In genomic region chr17:46857903-46858748, GRCm38 (mm10) we compare ENCODE assay signal across 8 mouse cellular contexts. TPM values are rescaled to one million over a fixed set of nuclear protein-coding genes. Genes with fewer than 3 reads are reported as not detected.
DNase-seq lines count a peak whose midpoint lies in the region; ATAC-seq and TF ChIP-seq lines count a peak whose summit lies in the region.

Gene Bicral, minus strand, starts transcription at chr17:46858482.

- H3K9ac ChIP-seq in forebrain, embryonic 16.5 days (replicated peaks; ENCODE audit: low read depth, low read length) = peak within 1 kb of the TSS; percentile 100
- peak within 1 kb of the TSS; percentile 100 for H3K9ac ChIP-seq in lung, embryonic 16.5 days (ENCODE audit: low read length)

- 0 out of 2 replicates have a peak, but pooled peaks have one; percentile 30 for TF ChIP-seq POLR2A in thymus, adult 2 months (IDR thresholded peaks at IDR 0.05; ENCODE audit: control insufficient read depth, extremely low read depth, insufficient read depth, low read length, poor library complexity)

- 0 out of 2 replicates have a peak, but pooled peaks have one; percentile 5 for ATAC-seq in G1E (ENCODE audit: extremely low read depth, insufficient number of reproducible peaks, low FRiP score, poor library complexity, severe bottlenecking)
- peak; percentile 68 for ATAC-seq in forebrain, embryonic 16.5 days
- peak; percentile 70 for ATAC-seq in lung, embryonic 16.5 days (ENCODE audit: low read depth)

- no peak for TF ChIP-seq CTCF in G1E (IDR thresholded peaks at IDR 0.05; ENCODE audit: low read depth, low read length)
- no peak for TF ChIP-seq CTCF in layer of hippocampus, adult 2 months (conservative IDR thresholded peaks at IDR 0.05)
- no peak for TF ChIP-seq CTCF in thymus, adult 2 months (IDR thresholded peaks at IDR 0.05; ENCODE audit: borderline replicate concordance, control insufficient read depth, extremely low read depth, insufficient read depth, low read length, poor library complexity)

- peak within 1 kb of the TSS; percentile 74 for H3K4me2 ChIP-seq in forebrain, embryonic 16.5 days (ENCODE audit: low read length)
- peak within 1 kb of the TSS; percentile 82 for H3K4me2 ChIP-seq in lung, embryonic 16.5 days (ENCODE audit: low read depth, low read length)

- H3K4me1 ChIP-seq in G1E (ENCODE audit: insufficient read depth, low read depth, low read length) = peaks cover 28% of the 10 kb centered on the region
- peaks cover 39% of the 10 kb centered on the region for H3K4me1 ChIP-seq in forebrain, embryonic 16.5 days (replicated peaks; ENCODE audit: control insufficient read depth, insufficient read depth, low read length)
- H3K4me1 ChIP-seq in lung, embryonic 16.5 days (replicated peaks; ENCODE audit: control insufficient read depth, insufficient read depth, low read length) = peaks cover 27% of the 10 kb centered on the region
- peaks cover 12% of the 10 kb centered on the region for H3K4me1 ChIP-seq in thymus, adult 2 months (replicated peaks; ENCODE audit: control insufficient read depth, insufficient read depth, low read length)

- H3K27me3 ChIP-seq in G1E (ENCODE audit: insufficient read depth, low read length) = no peaks in the 10 kb centered on the region
- H3K27me3 ChIP-seq in forebrain, embryonic 16.5 days (replicated peaks; ENCODE audit: control insufficient read depth, insufficient read depth, low read length) = no peaks in the 10 kb centered on the region
- H3K27me3 ChIP-seq in lung, embryonic 16.5 days (ENCODE audit: control insufficient read depth, insufficient read depth, low read depth, low read length) = no peaks in the 10 kb centered on the region
- no peaks in the 10 kb centered on the region for H3K27me3 ChIP-seq in thymus, adult 2 months (ENCODE audit: control insufficient read depth, insufficient read depth, low read length)

- H3K4me3 ChIP-seq in G1E (ENCODE audit: low read depth, low read length) = peak within 1 kb of the TSS; percentile 84
- peak within 1 kb of the TSS; percentile 91 for H3K4me3 ChIP-seq in forebrain, embryonic 16.5 days (replicated peaks; ENCODE audit: low read length)
- peak within 1 kb of the TSS; percentile 71 for H3K4me3 ChIP-seq in layer of hippocampus, adult 2 months
- peak within 1 kb of the TSS; percentile 77 for H3K4me3 ChIP-seq in lung, embryonic 16.5 days (ENCODE audit: low read length)
- peak within 1 kb of the TSS; percentile 97 for H3K4me3 ChIP-seq in thymus, adult 2 months (ENCODE audit: control insufficient read depth, insufficient read depth, low read length)

- H3K9me3 ChIP-seq in G1E (replicated peaks) = no peaks in the 10 kb centered on the region
- no peaks in the 10 kb centered on the region for H3K9me3 ChIP-seq in forebrain, embryonic 16.5 days (ENCODE audit: control insufficient read depth, low read length)
- H3K9me3 ChIP-seq in lung, embryonic 16.5 days (ENCODE audit: control insufficient read depth, low read length) = no peaks in the 10 kb centered on the region

- under 1% methylated on average over 38 of the region's 65 CpGs for WGBS in forebrain, embryonic 16.5 days
- 0% methylated on average over 48 of the region's 65 CpGs for WGBS in lung, embryonic 16.5 days
- 2% methylated on average over 52 of the region's 65 CpGs for WGBS in thymus, adult 2 months

- peak; percentile 61 for DNase-seq in G1E (ENCODE audit: low spot score)
- DNase-seq in c-Kit-positive CD71-negative TER-119-negative erythroid progenitor cells, embryonic 14.5 days (ENCODE audit: low read depth) = peak; percentile 36
- peak; percentile 42 for DNase-seq in heart, postnatal 25 days (ENCODE audit: low spot score)
- peak; percentile 56 to 69 for DNase-seq in layer of hippocampus, adult 2 months (ENCODE audit: low spot score in 2 of 2)
- peak; percentile 51 for DNase-seq in ovary, adult 18-20 months (ENCODE audit: low spot score)
- peak; percentile 80 for DNase-seq in thymus, adult 2 months

- peaks cover 17% of the 10 kb centered on the region for H3K36me3 ChIP-seq in G1E (replicated peaks)
- H3K36me3 ChIP-seq in forebrain, embryonic 16.5 days (ENCODE audit: control insufficient read depth, insufficient read depth) = no peaks in the 10 kb centered on the region
- H3K36me3 ChIP-seq in lung, embryonic 16.5 days (ENCODE audit: control insufficient read depth, insufficient read depth, low read length) = no peaks in the 10 kb centered on the region
- H3K36me3 ChIP-seq in thymus, adult 2 months (ENCODE audit: control insufficient read depth, insufficient read depth, low read length) = no peaks in the 10 kb centered on the region

- peak within 1 kb of the TSS; percentile 100 for H3K27ac ChIP-seq in forebrain, embryonic 16.5 days (ENCODE audit: low read length)
- peak within 1 kb of the TSS; percentile 100 for H3K27ac ChIP-seq in layer of hippocampus, adult 2 months
- H3K27ac ChIP-seq in lung, embryonic 16.5 days (ENCODE audit: low read length) = peak within 1 kb of the TSS; percentile 99
- H3K27ac ChIP-seq in thymus, adult 2 months (ENCODE audit: control insufficient read depth, insufficient read depth, low read length) = peak within 1 kb of the TSS; percentile 92

- intact Hi-C loops in heart, postnatal 25 days (cut with DNase I) = loop anchor here (1.0 kb wide), 1 partner anchor 76 kb away; the partner anchor contains the start of gene Rpl7l1

RNA-seq across cellular contexts. Expression of gene Bicral, which starts in this region (rescaled TPM):
- 34.4 and 41.2 TPM in 2 replicates for total RNA-seq in G1E (2014; fragmentation: Nextera tagmentation)
- 9.2 and 13.4 TPM in 2 replicates for total RNA-seq in G1E (2017)
- polyA plus RNA-seq in G1E (2012) = 10.7 and 12.9 TPM in 2 replicates
- polyA plus RNA-seq in forebrain, embryonic 16.5 days (2015; fragmentation: Nextera tagmentation; extraction: Ambion mirVana) = 8.8 and 10.0 TPM in 2 replicates
- 10 to 100 TPM; 15.0 to 16.7 TPM for total RNA-seq in heart, postnatal 25 days (2021)
- total RNA-seq in layer of hippocampus, adult 2 months (2021) = 10 to 100 TPM; 56.1 to 61.3 TPM
- polyA plus RNA-seq in lung, embryonic 16.5 days (2015; fragmentation: Nextera tagmentation; extraction: Ambion mirVana) = 3.3 and 4.4 TPM in 2 replicates
- 19.3 and 28.1 TPM in 2 replicates for polyA plus RNA-seq in thymus, adult 2 months (2012; rRNA removed)

Comparison
In these comparisons a context has a peak if more than half of its experiments do, and no peak if none do; other contexts are left out.
1. Peak in every context shown above with its lines: DNase-seq, ATAC-seq, H3K4me3 ChIP-seq and H3K27ac ChIP-seq.
2. ATAC-seq: peak in every context shown above with its lines; median percentile 70 in lung, embryonic 16.5 days; 68 in forebrain, embryonic 16.5 days; 5 in G1E.